Mouse (Mus musculus): ENCODE results near the gene Kcnmb3.

Gene Kcnmb3

GRCm38 (mm10) chr3:32428921-32429320, 63.1 kb downstream of the Kcnmb3 start:
- peak; percentile 32 to 38 for DNase-seq

DNA sequence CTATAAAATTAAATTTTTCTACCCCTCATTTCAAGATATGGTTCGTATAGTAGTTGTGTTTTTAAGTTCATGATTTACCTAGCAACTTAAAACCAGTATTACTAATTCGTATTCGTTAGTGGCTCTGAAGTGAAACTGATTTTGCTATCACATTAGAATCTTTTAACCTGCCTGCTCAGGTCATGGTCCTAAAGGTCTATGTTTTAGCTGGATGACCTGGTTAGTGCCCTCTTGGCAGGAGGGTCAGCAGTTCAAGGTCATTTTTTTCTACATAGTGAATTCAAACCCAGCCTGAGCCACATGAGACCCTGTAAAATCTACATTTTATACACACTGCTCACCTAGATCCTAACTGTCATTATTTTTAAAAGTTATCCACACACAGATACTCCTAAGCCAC, 63.7 kb downstream of the Kcnmb3 start:
- DNase-seq, result no peak

GRCm38 (mm10) chr3:32427695-32428094, 64.3 kb downstream of the Kcnmb3 start:
- DNase-seq, result no peak
